Mouse (Mus musculus): Measurements from ENCODE around the gene Ptprd.

DNA sequence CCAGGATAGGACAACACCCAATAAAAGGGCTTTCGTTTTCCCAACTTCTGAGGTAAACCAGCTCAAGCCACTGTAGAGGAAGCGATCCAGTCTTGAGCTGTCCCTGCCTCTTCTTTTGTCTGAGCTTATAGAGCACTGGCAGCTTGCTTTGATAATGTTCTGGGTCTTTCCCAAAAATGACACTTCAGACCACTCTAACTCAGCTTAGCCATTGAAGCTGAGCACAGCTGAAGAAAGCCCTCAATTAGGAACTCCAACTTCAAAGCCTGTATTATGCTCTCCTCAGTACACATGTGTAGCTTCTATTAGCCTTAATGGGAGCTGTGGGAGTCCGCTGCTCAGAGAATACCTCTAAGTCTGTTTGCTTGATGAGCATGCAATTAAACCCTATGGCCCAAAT lies 1988.0 kb downstream of the Ptprd start:
- TF ChIP-seq USF1 (IDR thresholded peaks at IDR 0.05; ENCODE audit: low read depth), result no peak
- TF ChIP-seq MAX (IDR thresholded peaks at IDR 0.05), result no peak
- no peak for TF ChIP-seq MYOD1 (IDR thresholded peaks at IDR 0.05; ENCODE audit: control insufficient read depth, insufficient read length, low read depth)
- TF ChIP-seq CTCF (IDR thresholded peaks at IDR 0.05; ENCODE audit: control insufficient read depth, insufficient read depth, insufficient read length), result no peak
- no peak for TF ChIP-seq CEBPB (IDR thresholded peaks at IDR 0.05; ENCODE audit: low read depth)
- no peak for TF ChIP-seq MYOG (IDR thresholded peaks at IDR 0.05; ENCODE audit: control insufficient read depth, extremely low read depth, insufficient read length)
